Mouse (Mus musculus) neural tube, embryonic 12.5 days (tissue): Measurements from ENCODE around the gene Tmem129. TPM values are rescaled to one million over a fixed set of nuclear protein-coding genes. Genes with fewer than 3 reads are reported as not detected.

Source experiments
- polyA plus RNA-seq: library from polyadenylated mRNA; unstranded; fragments of >200 nt; fragmentation: Nextera tagmentation; extraction: Ambion mirVana; gene quantifications from 2 replicates; pipeline ENCODE4 v1.2.1, GENCODE M21; 2016

Tmem129 gene
- polyA plus RNA-seq, 1 experiment from 2014 or later = 31.5 TPM

Other genes starting within 250 kb of the Tmem129 start
- 2.2 and 2.8 TPM in 2 replicates for gene Nkx1-1, start 224.4 kb downstream of the Tmem129 start, polyA plus RNA-seq
- gene Fam53a, start 28.8 kb downstream of the Tmem129 start, polyA plus RNA-seq = 46.4 and 49.3 TPM in 2 replicates
- gene Gm9903, start 28.5 kb downstream of the Tmem129 start, polyA plus RNA-seq = 0.49 and 0.61 TPM in 2 replicates
- gene Slbp, start 5.8 kb downstream of the Tmem129 start, polyA plus RNA-seq = 183 and 184 TPM in 2 replicates
- gene Tacc3, start 288 bp downstream of the Tmem129 start, polyA plus RNA-seq = 150 and 160 TPM in 2 replicates
- 58.5 and 62.5 TPM in 2 replicates for gene Fgfr3, start 63.3 kb upstream of the Tmem129 start, polyA plus RNA-seq
- 57.2 and 63.6 TPM in 2 replicates for gene Letm1, start 124.4 kb upstream of the Tmem129 start, polyA plus RNA-seq
- 91.2 and 98.7 TPM in 2 replicates for gene Nsd2, start 162.3 kb upstream of the Tmem129 start, polyA plus RNA-seq